Mouse (Mus musculus): ENCODE measurements at regions not wholly inside any gene's neighbourhood (a gene's known extent, or its start where the extent isn't known, plus 50 kb on each side); places are given as distances from the start of the nearest gene placed in this dataset.

GRCm38 (mm10) chr2:50660000-50660399 lies 363.4 kb upstream of the Mmadhc start:
- ATAC-seq, result no peak
- H3K4me1 ChIP-seq (replicated peaks), result no peaks in the 10 kb centered on the region
- no peak overlapping the region for H3K4me3 ChIP-seq (replicated peaks)
- no peak overlapping the region for H3K4me2 ChIP-seq (replicated peaks)
- no peak overlapping the region for H3K9ac ChIP-seq
- 67% methylated on average over 2 of the region's 2 CpGs for WGBS
- no peaks in the 10 kb centered on the region for H3K27me3 ChIP-seq (replicated peaks)
- H3K36me3 ChIP-seq, result no peaks in the 10 kb centered on the region
- H3K27ac ChIP-seq, result no peak overlapping the region
- no peaks in the 10 kb centered on the region for H3K9me3 ChIP-seq

GRCm38 (mm10) chr2:50657826-50658225 lies 361.2 kb upstream of the Mmadhc start:
- H3K27ac ChIP-seq, result no peak overlapping the region
- no peak overlapping the region for H3K4me2 ChIP-seq (replicated peaks)
- no peak overlapping the region for H3K9ac ChIP-seq
- H3K9me3 ChIP-seq, result no peaks in the 10 kb centered on the region
- H3K27me3 ChIP-seq (replicated peaks), result no peaks in the 10 kb centered on the region
- no peaks in the 10 kb centered on the region for H3K36me3 ChIP-seq
- WGBS, result 72% methylated on average over 7 of the region's 7 CpGs
- no peak overlapping the region for H3K4me3 ChIP-seq (replicated peaks)
- ATAC-seq, result no peak
- H3K4me1 ChIP-seq (replicated peaks), result no peaks in the 10 kb centered on the region

GRCm38 (mm10) chr2:50656351-50656750 lies 359.8 kb upstream of the Mmadhc start:
- no peaks in the 10 kb centered on the region for H3K36me3 ChIP-seq
- no peak for ATAC-seq
- no peak overlapping the region for H3K27ac ChIP-seq
- no peak overlapping the region for H3K9ac ChIP-seq
- no peaks in the 10 kb centered on the region for H3K9me3 ChIP-seq
- WGBS, result 64% methylated on average over 6 of the region's 6 CpGs
- H3K4me1 ChIP-seq (replicated peaks), result no peaks in the 10 kb centered on the region
- H3K27me3 ChIP-seq (replicated peaks), result no peaks in the 10 kb centered on the region
- no peak overlapping the region for H3K4me3 ChIP-seq (replicated peaks)
- no peak overlapping the region for H3K4me2 ChIP-seq (replicated peaks)

GRCm38 (mm10) chr2:50654953-50655324 lies 358.3 kb upstream of the Mmadhc start:
- Histone ChIP-seq H3K36me3 (no peaks in the 10 kb centered on the region), H3K4me2 (replicated peaks) (no peak overlapping the region), H3K4me3 (replicated peaks) (no peak overlapping the region), H3K9ac (no peak overlapping the region), H3K27me3 (replicated peaks) (no peaks in the 10 kb centered on the region), H3K9me3 (no peaks in the 10 kb centered on the region), H3K27ac (no peak overlapping the region), H3K4me1 (replicated peaks) (no peaks in the 10 kb centered on the region)
- 75% methylated on average over 7 of the region's 7 CpGs for WGBS
- no peak for ATAC-seq

- Histone ChIP-seq H3K36me3 (no peaks in the 10 kb centered on the region), H3K4me3 (replicated peaks) (no peak overlapping the region), H3K27ac (no peak overlapping the region), H3K4me1 (replicated peaks) (no peaks in the 10 kb centered on the region), H3K9me3 (no peaks in the 10 kb centered on the region), H3K4me2 (replicated peaks) (no peak overlapping the region), H3K9ac (no peak overlapping the region), H3K27me3 (replicated peaks) (no peaks in the 10 kb centered on the region)
- 83% methylated on average over 8 of the region's 8 CpGs for WGBS
- no peak for ATAC-seq
Measured at GRCm38 (mm10) chr2:50654221-50654952, 357.8 kb upstream of the Mmadhc start.

DNA sequence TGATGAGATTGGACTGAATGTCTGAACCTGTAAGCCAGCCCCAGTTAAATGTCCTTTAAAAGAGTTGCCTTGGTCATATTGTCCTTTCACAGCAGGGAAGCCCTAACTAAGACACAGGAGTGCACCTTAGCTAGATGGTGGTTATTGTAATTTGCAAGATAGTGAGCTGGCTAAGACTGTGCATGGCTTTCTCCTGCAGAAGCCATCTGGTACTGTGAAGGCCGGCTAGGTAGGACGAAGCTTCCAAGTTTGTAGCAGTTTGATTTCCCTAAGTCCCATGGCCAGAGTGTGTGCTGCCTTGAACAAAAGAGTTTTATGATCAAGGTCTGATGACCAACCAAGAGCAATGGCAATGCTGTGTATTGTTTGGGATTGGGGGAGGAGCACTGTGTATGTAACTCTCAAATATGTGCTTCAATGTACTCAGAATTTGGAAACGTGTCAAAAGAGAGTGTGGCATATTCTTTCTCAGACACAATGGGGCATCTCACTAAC lies 356.6 kb upstream of the Mmadhc start:
- Histone ChIP-seq H3K4me1 (replicated peaks) (no peaks in the 10 kb centered on the region), H3K9me3 (no peaks in the 10 kb centered on the region), H3K27me3 (replicated peaks) (no peaks in the 10 kb centered on the region), H3K4me2 (replicated peaks) (no peak overlapping the region), H3K27ac (no peak overlapping the region), H3K4me3 (replicated peaks) (no peak overlapping the region), H3K9ac (no peak overlapping the region), H3K36me3 (no peaks in the 10 kb centered on the region)
- no peak for ATAC-seq
- WGBS, result 84% methylated on average over 3 of the region's 3 CpGs

GRCm38 (mm10) chr2:50649656-50650055 lies 353.1 kb upstream of the Mmadhc start:
- no peaks in the 10 kb centered on the region for H3K9me3 ChIP-seq
- no peak overlapping the region for H3K9ac ChIP-seq
- no peak overlapping the region for H3K4me3 ChIP-seq (replicated peaks)
- no peak overlapping the region for H3K27ac ChIP-seq
- no peaks in the 10 kb centered on the region for H3K27me3 ChIP-seq (replicated peaks)
- WGBS, result 73% methylated on average over 3 of the region's 3 CpGs
- no peak for ATAC-seq
- H3K4me2 ChIP-seq (replicated peaks), result no peak overlapping the region
- no peaks in the 10 kb centered on the region for H3K36me3 ChIP-seq
- H3K4me1 ChIP-seq (replicated peaks), result no peaks in the 10 kb centered on the region

DNA sequence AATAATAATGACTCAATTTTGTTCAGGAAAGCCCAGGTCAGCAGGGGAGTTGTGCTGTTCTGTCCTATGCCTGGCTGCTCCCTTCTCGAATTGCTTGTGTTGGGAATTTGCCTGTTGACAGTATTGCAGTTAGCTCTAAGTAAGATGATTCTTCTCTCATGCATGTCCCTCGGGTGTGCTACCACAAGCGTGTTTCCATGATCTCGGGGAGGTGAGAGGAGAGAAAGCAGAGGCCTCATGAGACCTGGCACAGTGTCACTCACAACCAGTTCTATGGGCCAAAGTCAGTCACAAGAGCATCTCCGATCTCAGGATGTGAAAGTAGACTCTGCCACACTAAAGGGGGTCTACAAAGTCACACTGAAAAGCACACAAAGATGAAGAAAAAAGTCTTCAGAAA lies 346.6 kb upstream of the Mmadhc start:
- H3K36me3 ChIP-seq, result no peaks in the 10 kb centered on the region
- H3K27me3 ChIP-seq (replicated peaks), result no peaks in the 10 kb centered on the region
- H3K4me3 ChIP-seq (replicated peaks), result no peak overlapping the region
- no peak overlapping the region for H3K9ac ChIP-seq
- 82% methylated on average over 5 of the region's 5 CpGs for WGBS
- no peak overlapping the region for H3K27ac ChIP-seq
- H3K4me2 ChIP-seq (replicated peaks), result no peak overlapping the region
- H3K9me3 ChIP-seq, result no peaks in the 10 kb centered on the region
- no peak for ATAC-seq
- H3K4me1 ChIP-seq (replicated peaks), result no peaks in the 10 kb centered on the region

GRCm38 (mm10) chr2:50642198-50642597 lies 345.6 kb upstream of the Mmadhc start:
- Histone ChIP-seq H3K27me3 (replicated peaks) (no peaks in the 10 kb centered on the region), H3K4me2 (replicated peaks) (no peak overlapping the region), H3K4me3 (replicated peaks) (no peak overlapping the region), H3K9ac (no peak overlapping the region), H3K9me3 (no peaks in the 10 kb centered on the region), H3K4me1 (replicated peaks) (no peaks in the 10 kb centered on the region), H3K36me3 (no peaks in the 10 kb centered on the region), H3K27ac (no peak overlapping the region)
- 67% methylated on average over 2 of the region's 2 CpGs for WGBS
- no peak for ATAC-seq

- ATAC-seq, result no peak
- no peak overlapping the region for H3K4me3 ChIP-seq (replicated peaks)
- H3K9ac ChIP-seq, result no peak overlapping the region
- no peak overlapping the region for H3K4me2 ChIP-seq (replicated peaks)
- H3K9me3 ChIP-seq, result no peaks in the 10 kb centered on the region
- no peaks in the 10 kb centered on the region for H3K36me3 ChIP-seq
- no peaks in the 10 kb centered on the region for H3K4me1 ChIP-seq (replicated peaks)
- H3K27me3 ChIP-seq (replicated peaks), result no peaks in the 10 kb centered on the region
- no peak overlapping the region for H3K27ac ChIP-seq
- 75% methylated on average over 2 of the region's 2 CpGs for WGBS
Measured at GRCm38 (mm10) chr2:50635896-50636295, 339.3 kb upstream of the Mmadhc start.

- Histone ChIP-seq H3K36me3 (no peaks in the 10 kb centered on the region), H3K4me2 (replicated peaks) (no peak overlapping the region), H3K9me3 (no peaks in the 10 kb centered on the region), H3K4me1 (replicated peaks) (no peaks in the 10 kb centered on the region), H3K4me3 (replicated peaks) (no peak overlapping the region), H3K27me3 (replicated peaks) (no peaks in the 10 kb centered on the region), H3K27ac (no peak overlapping the region), H3K9ac (no peak overlapping the region)
- no peak for ATAC-seq
Measured at GRCm38 (mm10) chr2:50631786-50632185, 335.2 kb upstream of the Mmadhc start.

DNA sequence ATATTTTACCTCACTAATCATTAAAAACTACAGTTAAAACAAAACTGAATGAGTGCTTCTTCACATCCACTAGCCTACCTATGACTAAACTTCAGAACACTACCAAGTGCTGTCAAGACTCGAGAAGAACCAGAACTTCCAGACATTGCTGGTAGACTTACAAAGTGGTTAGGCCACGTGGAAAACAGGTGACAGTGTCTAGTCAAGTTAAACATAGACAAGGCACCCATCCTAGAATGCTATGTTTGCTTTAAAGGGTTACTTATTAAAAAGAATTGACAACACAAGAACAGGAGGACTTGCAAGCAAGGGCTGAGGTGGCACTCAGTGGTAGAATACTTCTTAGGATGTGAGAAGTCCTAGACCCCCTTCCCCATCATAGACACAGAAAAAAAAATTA lies 330.9 kb upstream of the Mmadhc start:
- Histone ChIP-seq H3K4me2 (replicated peaks) (no peak overlapping the region), H3K9me3 (no peaks in the 10 kb centered on the region), H3K9ac (no peak overlapping the region), H3K27ac (no peak overlapping the region), H3K4me1 (replicated peaks) (no peaks in the 10 kb centered on the region), H3K36me3 (no peaks in the 10 kb centered on the region), H3K27me3 (replicated peaks) (no peaks in the 10 kb centered on the region), H3K4me3 (replicated peaks) (no peak overlapping the region)
- WGBS, result 30% methylated on average over 2 of the region's 2 CpGs
- ATAC-seq, result no peak; the same call in 1 of the 2 replicates

GRCm38 (mm10) chr2:50625233-50625749 lies 328.7 kb upstream of the Mmadhc start:
- H3K4me1 ChIP-seq (replicated peaks), result no peaks in the 10 kb centered on the region
- ATAC-seq, result no peak
- no peaks in the 10 kb centered on the region for H3K36me3 ChIP-seq
- no peaks in the 10 kb centered on the region for H3K9me3 ChIP-seq
- 47% methylated on average over 5 of the region's 5 CpGs for WGBS
- no peaks in the 10 kb centered on the region for H3K27me3 ChIP-seq (replicated peaks)
- no peak overlapping the region for H3K9ac ChIP-seq
- H3K27ac ChIP-seq, result no peak overlapping the region
- no peak overlapping the region for H3K4me3 ChIP-seq (replicated peaks)
- H3K4me2 ChIP-seq (replicated peaks), result no peak overlapping the region
